In genomic region chr6:55461141-55461540, GRCm38 (mm10) we compare ENCODE assay signal across 9 mouse cellular contexts. TPM values are rescaled to one million over a fixed set of nuclear protein-coding genes. Genes with fewer than 3 reads are reported as not detected.
DNase-seq lines count a peak whose midpoint lies in the region; ATAC-seq and TF ChIP-seq lines count a peak whose summit lies in the region.
"Had no signal": no experiment of that assay in that cellular context is flagged by ENCODE, and none has a peak within 500 bp of the region (broad histone marks: within the 10 kb centered on the region; RNA-seq: fewer than 3 reads in every experiment).

No protein-coding gene starts in this region.

- H3K9ac ChIP-seq in hindbrain, embryonic 13.5 days: no peak overlapping the region
- H3K9ac ChIP-seq: liver, embryonic 13.5 days had no signal

- no peak overlapping the region for H3K27ac ChIP-seq in cerebellum, adult 2 months (ENCODE audit: insufficient read depth, low read length)
- H3K27ac ChIP-seq in left cerebral cortex, adult 2 months: no peak overlapping the region
- no peak overlapping the region for H3K27ac ChIP-seq in olfactory bulb, adult 2 months (ENCODE audit: insufficient read depth, low read depth, low read length)
- no peak overlapping the region for H3K27ac ChIP-seq in hindbrain, embryonic 13.5 days
- H3K27ac ChIP-seq: liver, embryonic 13.5 days had no signal

- TF ChIP-seq POLR2A in cerebellum, adult 2 months (IDR thresholded peaks at IDR 0.05; ENCODE audit: borderline replicate concordance, insufficient read depth, low read length): no peak
- no peak for TF ChIP-seq POLR2A in olfactory bulb, adult 2 months (IDR thresholded peaks at IDR 0.05; ENCODE audit: insufficient read depth, low read depth, low read length)

- WGBS in cerebellum, adult 2 months: 86% methylated on average over 5 of the region's 5 CpGs
- 43% methylated on average over 5 of the region's 5 CpGs for WGBS in olfactory bulb, adult 2 months
- 70% methylated on average over 5 of the region's 5 CpGs for WGBS in hindbrain, embryonic 13.5 days

- H3K36me3 ChIP-seq in hindbrain, embryonic 13.5 days: peaks cover 47% of the 10 kb centered on the region
- H3K36me3 ChIP-seq: liver, embryonic 13.5 days had no signal

- no peaks in the 10 kb centered on the region for H3K9me3 ChIP-seq in hindbrain, embryonic 13.5 days
- H3K9me3 ChIP-seq: liver, embryonic 13.5 days had no signal

- ATAC-seq in hindbrain, embryonic 13.5 days (ENCODE audit: low FRiP score): no peak

- H3K4me1 ChIP-seq in cerebellum, adult 2 months (ENCODE audit: control insufficient read depth, insufficient read depth, low read length): peaks cover 48% of the 10 kb centered on the region
- peaks cover 81% of the 10 kb centered on the region for H3K4me1 ChIP-seq in olfactory bulb, adult 2 months (ENCODE audit: control insufficient read depth, insufficient read depth, low read length)
- H3K4me1 ChIP-seq in hindbrain, embryonic 13.5 days (replicated peaks): peaks cover 56% of the 10 kb centered on the region
- H3K4me1 ChIP-seq: liver, embryonic 13.5 days had no signal

- intact Hi-C loops in left cerebral cortex, adult 2 months (cut with DNase I): no loop called here

- peak; percentile 40; the same call in 1 of the 2 replicates for TF ChIP-seq CTCF in cerebellum, adult 2 months (IDR thresholded peaks at IDR 0.05; ENCODE audit: borderline replicate concordance, insufficient read depth, low read depth, low read length)
- peak; percentile 85 for TF ChIP-seq CTCF in left cerebral cortex, adult 2 months (IDR thresholded peaks at IDR 0.05)
- peak; percentile 39; the same call in 1 of the 2 replicates for TF ChIP-seq CTCF in olfactory bulb, adult 2 months (IDR thresholded peaks at IDR 0.05; ENCODE audit: insufficient read depth, low read depth, low read length)

- no peak overlapping the region for H3K4me2 ChIP-seq in hindbrain, embryonic 13.5 days
- H3K4me2 ChIP-seq: liver, embryonic 13.5 days had no signal

- H3K27me3 ChIP-seq in cerebellum, adult 2 months (ENCODE audit: control insufficient read depth, insufficient read depth, low read length): no peaks in the 10 kb centered on the region
- H3K27me3 ChIP-seq in hindbrain, embryonic 13.5 days: 0 out of 2 replicates have a peak, but pooled peaks cover 4% of the 10 kb centered on the region

- DNase-seq in cerebellum, adult 2 months: no peak
- DNase-seq in cerebellum, adult 8-10 months: no peak
- no peak for DNase-seq in left cerebral cortex, adult 2 months (ENCODE audit: extremely low spot score in 1 of 2, low spot score in 2 of 2)
- DNase-seq in left cerebral cortex, adult 8-10 months (ENCODE audit: low spot score in 2 of 2): no peak
- peak; percentile 16 for DNase-seq in c-Kit-positive CD71-positive TER-119-negative erythroid progenitor cells, embryonic 14.5 days (ENCODE audit: low read depth)
- DNase-seq in frontal cortex, postnatal 10 days (ENCODE audit: low spot score in 2 of 2): no peak
- DNase-seq: liver, embryonic 13.5 days had no signal

- H3K4me3 ChIP-seq in cerebellum, adult 2 months (replicated peaks; ENCODE audit: insufficient read depth, low read depth, low read length): no peak overlapping the region
- H3K4me3 ChIP-seq in left cerebral cortex, adult 2 months: no peak overlapping the region
- H3K4me3 ChIP-seq in olfactory bulb, adult 2 months (ENCODE audit: insufficient read depth, low read depth, low read length): no peak overlapping the region
- no peak overlapping the region for H3K4me3 ChIP-seq in hindbrain, embryonic 13.5 days
- H3K4me3 ChIP-seq: liver, embryonic 13.5 days had no signal

RNA-seq across cellular contexts. Expression of gene Adcyap1r1, which starts 9.4 kb away (rescaled TPM):
- polyA plus RNA-seq in cerebellum, adult 2 months (2012; rRNA removed): 71.6 and 77.6 TPM in 2 replicates
- 100 to 1,000 TPM; 118 to 121 TPM for total RNA-seq in left cerebral cortex, adult 2 months (2021)
- total RNA-seq in left cerebral cortex, adult 8-10 months (2022): 100 to 1,000 TPM; 119 to 131 (median 123) TPM
- not detected in 2 replicates for polyA plus RNA-seq in olfactory bulb, adult 2 months (2012; ENCODE audit: insufficient read depth, insufficient read length, low replicate concordance, missing spikeins)
- 45.4 and 51.0 TPM in 2 replicates for polyA plus RNA-seq in hindbrain, embryonic 13.5 days (2015; fragmentation: Nextera tagmentation; extraction: Ambion mirVana)
